Mouse (Mus musculus): Measurements from ENCODE around the gene Gpr18. TPM values are rescaled to one million over a fixed set of nuclear protein-coding genes. Genes with fewer than 3 reads are reported as not detected.

Gpr18 gene
- total and polyA plus RNA-seq, 3 experiments, result 33.5 to 46.2 (median 37.0) TPM

DNA sequence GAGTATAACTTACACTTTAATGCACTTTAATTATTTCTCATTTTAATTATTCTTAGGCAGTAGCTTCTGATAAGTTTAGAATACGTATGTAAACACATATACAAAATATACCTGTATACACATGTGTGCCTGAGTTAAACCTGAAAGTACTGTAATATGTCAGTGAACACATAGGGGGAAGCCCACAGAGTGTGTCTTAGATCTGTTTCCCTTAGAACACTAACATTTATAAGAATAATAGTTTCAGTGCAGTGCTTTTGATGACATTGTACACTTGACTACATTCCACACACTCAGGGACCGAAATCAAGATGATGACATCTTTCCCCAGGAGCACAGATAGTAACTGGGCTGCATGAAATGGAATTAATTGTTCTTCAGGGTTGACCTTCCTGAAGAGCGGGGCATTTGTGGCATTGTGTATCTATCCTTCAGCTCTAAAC, 44.0 kb upstream of the Gpr18 start:
- dilution Hi-C loops (cut with MboI; ENCODE audit: extremely low pct_ligation_motif_present, extremely low pct_unique_long_range_greater_than_20kb, low sequenced_read_pairs), result no loop called here
- H3K27ac ChIP-seq (ENCODE audit: insufficient read depth, low read depth), result no peak overlapping the region
- TF ChIP-seq USF1 (IDR thresholded peaks at IDR 0.05; ENCODE audit: low read depth, low read length) (no peak), CHD1 (IDR thresholded peaks at IDR 0.05; ENCODE audit: low read depth, low read length) (no peak), POLR2A (IDR thresholded peaks at IDR 0.05; ENCODE audit: low read depth, low read length) (no peak), MYC (IDR thresholded peaks at IDR 0.05; ENCODE audit: low read depth, low read length) (peak; percentile 72; the same call in 1 of the 2 replicates), JUND (conservative IDR thresholded peaks at IDR 0.05; ENCODE audit: low read depth, low read length) (no peak), RCOR1 (conservative IDR thresholded peaks at IDR 0.05; ENCODE audit: low read depth, low read length) (no peak), BHLHE40 (IDR thresholded peaks at IDR 0.05; ENCODE audit: low read depth, low read length) (peak; percentile 45; the same call in 1 of the 2 replicates), SIN3A (IDR thresholded peaks at IDR 0.05; ENCODE audit: low read length) (no peak), NRF1 (IDR thresholded peaks at IDR 0.05; ENCODE audit: low read depth, low read length) (no peak), ZKSCAN1 (IDR thresholded peaks at IDR 0.05; ENCODE audit: borderline replicate concordance, low read depth, low read length) (no peak), TCF12 (IDR thresholded peaks at IDR 0.05; ENCODE audit: low read depth, low read length) (0 out of 2 replicates have a peak, but pooled peaks have one; percentile 19), PAX5 (IDR thresholded peaks at IDR 0.05; ENCODE audit: low read length) (no peak), POLR2AphosphoS2 (IDR thresholded peaks at IDR 0.05; ENCODE audit: low read depth, low read length) (no peak), TBP (conservative IDR thresholded peaks at IDR 0.05; ENCODE audit: low read depth, low read length) (no peak), USF2 (conservative IDR thresholded peaks at IDR 0.05; ENCODE audit: low read depth, low read length) (no peak), E2F4 (IDR thresholded peaks at IDR 0.05; ENCODE audit: insufficient replicate concordance, low read depth, low read length) (no peak), ETS1 (conservative IDR thresholded peaks at IDR 0.05; ENCODE audit: low read depth, low read length) (no peak), EP300 (IDR thresholded peaks at IDR 0.05; ENCODE audit: low read length) (peak; percentile 61)

DNA sequence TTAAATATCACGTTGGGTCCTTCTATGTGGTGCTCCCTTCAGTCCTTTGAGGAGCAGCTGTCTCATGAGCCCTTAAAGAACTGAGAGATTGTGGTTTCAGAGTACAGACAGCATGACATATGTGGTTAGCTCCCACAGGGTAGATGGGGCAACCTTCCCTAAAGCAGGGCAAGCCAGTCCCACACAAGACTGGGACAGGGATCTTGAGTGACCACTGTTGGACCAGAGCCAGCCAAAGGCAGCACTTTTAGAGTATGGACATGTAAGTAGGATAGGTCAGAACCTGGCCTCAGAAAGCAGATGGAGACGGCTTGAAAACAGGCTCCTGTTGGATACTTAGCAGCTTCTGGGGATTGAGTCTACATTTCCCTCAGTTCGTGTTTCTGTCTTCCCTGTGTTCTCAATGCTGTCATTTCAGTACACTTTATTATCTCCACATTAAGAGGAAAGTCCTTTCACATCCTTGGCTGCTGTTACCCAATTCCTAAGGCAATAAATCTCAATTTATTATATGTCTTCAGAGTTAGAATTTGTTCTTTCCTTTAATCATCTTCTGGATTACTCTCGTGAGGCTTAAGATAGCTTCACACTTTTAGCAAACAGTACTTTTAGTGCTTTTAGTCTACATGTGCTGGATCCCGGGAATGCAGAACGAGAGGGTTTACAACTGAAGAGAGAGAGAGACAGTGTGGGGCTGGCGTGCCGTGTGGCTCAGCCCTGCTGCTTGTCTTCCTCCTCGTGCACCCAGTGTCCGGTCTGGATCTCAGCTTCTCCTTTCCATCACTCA, 43.4 kb upstream of the Gpr18 start:
- H3K36me3 ChIP-seq (replicated peaks in 1 of 2; ENCODE audit: control insufficient read depth in 1 of 2, insufficient read depth in 1 of 2, low read length in 1 of 2), result peaks cover 10 to 40% of the 10 kb centered on the region in 2 experiments
- peaks cover 3% of the 10 kb centered on the region; the same call in 1 of the 2 replicates for H3K79me2 ChIP-seq (replicated peaks; ENCODE audit: control insufficient read depth, extremely low read depth, insufficient read depth, poor library complexity, severe bottlenecking)
- H3K27ac ChIP-seq (ENCODE audit: insufficient read depth, low read depth), result no peak overlapping the region
- H3K9me3 ChIP-seq (replicated peaks; ENCODE audit: low read length), result no peaks in the 10 kb centered on the region
- DNase-seq (ENCODE audit: extremely low read depth), result no peak
- H3K4me2 ChIP-seq (ENCODE audit: insufficient read depth, low read depth, poor library complexity, severe bottlenecking), result 0 out of 2 replicates have a peak overlapping the region, but pooled peaks have one; percentile 21
- in situ Hi-C loops (cut with MboI; ENCODE audit: low pct_ligation_motif_present, low pct_unique_long_range_greater_than_20kb, low sequenced_read_pairs) (no loop called here), dilution Hi-C loops (cut with MboI; ENCODE audit: extremely low pct_ligation_motif_present, extremely low pct_unique_long_range_greater_than_20kb, low sequenced_read_pairs) (no loop called here)
- peaks cover 35 to 89% of the 10 kb centered on the region in 2 experiments for H3K4me1 ChIP-seq (ENCODE audit: control insufficient read depth in 1 of 2, insufficient read depth in 2 of 2)
- TF ChIP-seq IRF4 (IDR thresholded peaks at IDR 0.05; ENCODE audit: low read depth, low read length), result peak; percentile 25; the same call in 1 of the 2 replicates
- no peak for TF ChIP-seq ZMIZ1 (IDR thresholded peaks at IDR 0.05; ENCODE audit: low read depth, low read length)
- TF ChIP-seq CHD1 (IDR thresholded peaks at IDR 0.05; ENCODE audit: low read depth, low read length), result 0 out of 2 replicates have a peak, but pooled peaks have one; percentile 53
- no peak for TF ChIP-seq RAD21 (IDR thresholded peaks at IDR 0.05; ENCODE audit: low read depth, low read length)
- TF ChIP-seq EP300 (IDR thresholded peaks at IDR 0.05; ENCODE audit: low read length), result peak; percentile 63
- TF ChIP-seq PAX5 (IDR thresholded peaks at IDR 0.05; ENCODE audit: low read length), result no peak
- no peak for TF ChIP-seq MAX (IDR thresholded peaks at IDR 0.05; ENCODE audit: low read length)
- TF ChIP-seq TCF12 (IDR thresholded peaks at IDR 0.05; ENCODE audit: low read depth, low read length), result 0 out of 2 replicates have a peak, but pooled peaks have one; percentile 33
- H3K9ac ChIP-seq (ENCODE audit: insufficient read depth, low read depth), result no peak overlapping the region
- no peaks in the 10 kb centered on the region for H3K27me3 ChIP-seq (replicated peaks)
- H3K4me3 ChIP-seq (replicated peaks in 1 of 3; ENCODE audit: low read depth in 2 of 3, low read length in 2 of 3, poor library complexity in 1 of 3), result no peak overlapping the region

More for the DNA sequence above, 44.0 kb upstream of the Gpr18 start:
- Histone ChIP-seq H3K9me3 (replicated peaks; ENCODE audit: low read length) (no peaks in the 10 kb centered on the region), H3K4me1 (ENCODE audit: control insufficient read depth in 1 of 2, insufficient read depth in 2 of 2) (peaks cover 35 to 89% of the 10 kb centered on the region in 2 experiments), H3K4me3 (replicated peaks in 1 of 3; ENCODE audit: low read depth in 2 of 3, low read length in 2 of 3, poor library complexity in 1 of 3) (no peak overlapping the region), H3K9ac (ENCODE audit: insufficient read depth, low read depth) (no peak overlapping the region), H3K36me3 (replicated peaks in 1 of 2; ENCODE audit: control insufficient read depth in 1 of 2, insufficient read depth in 1 of 2, low read length in 1 of 2) (peaks cover 4 to 34% of the 10 kb centered on the region in 2 experiments), H3K4me2 (ENCODE audit: insufficient read depth, low read depth, poor library complexity, severe bottlenecking) (0 out of 2 replicates have a peak overlapping the region, but pooled peaks have one; percentile 21), H3K79me2 (replicated peaks; ENCODE audit: control insufficient read depth, extremely low read depth, insufficient read depth, poor library complexity, severe bottlenecking) (peaks cover 3% of the 10 kb centered on the region; the same call in 1 of the 2 replicates), H3K27me3 (replicated peaks) (no peaks in the 10 kb centered on the region)
- DNase-seq (ENCODE audit: extremely low read depth), result no peak
- in situ Hi-C loops (cut with MboI; ENCODE audit: low pct_ligation_motif_present, low pct_unique_long_range_greater_than_20kb, low sequenced_read_pairs), result no loop called here
